Mouse (Mus musculus) limb, embryonic 11.5 days (tissue): ENCODE results near the gene Fth1. TPM values are rescaled to one million over a fixed set of nuclear protein-coding genes. Genes with fewer than 3 reads are reported as not detected.

Experiments used
- ATAC-seq: fragments of 200-750 bp; cut with Nextera tagmentation; 2 replicates; pipeline ENCODE4 v1.8.0; 2017; ENCODE audit warnings: low read depth; ENCODE audit not compliant: insufficient number of reproducible peaks, low FRiP score, low TSS enrichment
- DNase-seq: peaks from one replicate; pipeline ENCODE4 v3.0.0-alpha.2; 2015; ENCODE audit warnings: low spot score
- H3K27ac ChIP-seq: fragments of 300-500 bp; sonication (generic); replicated peaks from 2 replicates; pipeline ENCODE4 v1.5.1; 2014; ENCODE audit warnings: low read depth, mild to moderate bottlenecking, low read length
- H3K27me3 ChIP-seq: fragments of 300-500 bp; sonication (generic); 2 replicates; pipeline ENCODE4 v1.6.1; 2014; ENCODE audit warnings: mild to moderate bottlenecking, low read length, mixed read lengths; ENCODE audit not compliant: control insufficient read depth, insufficient read depth
- H3K36me3 ChIP-seq: fragments of 300-500 bp; sonication (generic); 2 replicates; pipeline ENCODE4 v1.6.1; 2014; ENCODE audit warnings: mild to moderate bottlenecking, low read length, moderate library complexity, mixed read lengths; ENCODE audit not compliant: control insufficient read depth, insufficient read depth
- H3K4me1 ChIP-seq: fragments of 300-500 bp; sonication (generic); 2 replicates; pipeline ENCODE4 v1.6.1; 2014; ENCODE audit warnings: low read length, mixed read lengths; ENCODE audit not compliant: control insufficient read depth, insufficient read depth
- H3K4me2 ChIP-seq: fragments of 300-500 bp; sonication (generic); 2 replicates; pipeline ENCODE4 v1.6.1; 2014; ENCODE audit warnings: low read depth, mild to moderate bottlenecking, moderate library complexity; ENCODE audit not compliant: severe bottlenecking
- H3K4me3 ChIP-seq: fragments of 300-500 bp; sonication (generic); 2 replicates; pipeline ENCODE4 v1.5.1; 2014; ENCODE audit warnings: low read depth, low read length
- H3K9ac ChIP-seq: fragments of 300-500 bp; sonication (generic); 2 replicates; pipeline ENCODE4 v1.6.1; 2014; ENCODE audit warnings: mild to moderate bottlenecking, low read length
- H3K9me3 ChIP-seq: fragments of 300-500 bp; sonication (generic); 2 replicates; pipeline ENCODE4 v1.6.1; 2016; ENCODE audit warnings: low read length; ENCODE audit not compliant: control insufficient read depth
- WGBS: fragments of 180-500 bp; shearing (Covaris S2); extraction: QIAGEN DNeasy Blood & Tissue Kit; methylation state at CpG from one replicate; pipeline ENCODE4 v1.1.7; 2014; 5-methylcytosine and 5-hydroxymethylcytosine counted together
- polyA plus RNA-seq: library from polyadenylated mRNA; unstranded; fragments of >200 nt; fragmentation: Nextera tagmentation; extraction: Ambion mirVana; gene quantifications from 2 replicates; pipeline ENCODE4 v1.2.1, GENCODE M21; 2014

The Fth1 gene
- polyA plus RNA-seq, 1 experiment from 2014 or later: 1,219 TPM

DNA sequence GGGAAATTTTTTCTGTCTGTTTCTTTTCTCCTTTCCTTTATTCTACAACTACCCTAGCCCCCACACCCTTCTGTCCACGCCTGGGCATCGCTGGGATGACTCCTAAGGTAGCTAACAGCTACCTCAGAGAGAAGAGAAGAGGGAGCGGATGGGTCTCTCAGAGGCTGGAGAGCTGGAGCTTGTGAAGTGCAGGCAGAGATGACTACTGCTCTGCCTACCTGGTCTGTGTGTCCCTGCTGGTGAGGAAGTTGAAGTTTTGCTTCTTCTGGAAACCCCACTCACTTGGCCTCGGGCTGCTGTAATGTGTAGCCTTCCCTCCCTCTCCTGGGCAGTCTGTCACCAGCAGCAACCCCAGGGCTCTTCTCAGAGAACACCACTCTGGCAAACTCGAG lies 25.6 kb upstream of the Fth1 start:
- Histone ChIP-seq H3K27ac (no peak overlapping the region), H3K4me3 (no peak overlapping the region), H3K9me3 (no peaks in the 10 kb centered on the region), H3K9ac (peak overlapping the region; percentile 1; the same call in 1 of the 2 replicates), H3K4me1 (0 out of 2 replicates have a peak, but pooled peaks cover 2% of the 10 kb centered on the region), H3K27me3 (no peaks in the 10 kb centered on the region), H3K4me2 (no peak overlapping the region), H3K36me3 (no peaks in the 10 kb centered on the region)
- 51% methylated on average over 5 of the region's 5 CpGs for WGBS
- ATAC-seq (no peak), DNase-seq (no peak)

- Histone ChIP-seq H3K9ac (no peak overlapping the region), H3K27ac (no peak overlapping the region), H3K9me3 (no peaks in the 10 kb centered on the region), H3K36me3 (no peaks in the 10 kb centered on the region), H3K4me1 (0 out of 2 replicates have a peak, but pooled peaks cover 2% of the 10 kb centered on the region), H3K27me3 (no peaks in the 10 kb centered on the region), H3K4me3 (no peak overlapping the region), H3K4me2 (no peak overlapping the region)
- 79% methylated on average over 1 of the region's 1 CpGs for WGBS
- DNase-seq (no peak), ATAC-seq (no peak)
These were observed 25.0 kb upstream of the Fth1 start for GRCm38 (mm10) chr19:9955438-9955837.

DNA sequence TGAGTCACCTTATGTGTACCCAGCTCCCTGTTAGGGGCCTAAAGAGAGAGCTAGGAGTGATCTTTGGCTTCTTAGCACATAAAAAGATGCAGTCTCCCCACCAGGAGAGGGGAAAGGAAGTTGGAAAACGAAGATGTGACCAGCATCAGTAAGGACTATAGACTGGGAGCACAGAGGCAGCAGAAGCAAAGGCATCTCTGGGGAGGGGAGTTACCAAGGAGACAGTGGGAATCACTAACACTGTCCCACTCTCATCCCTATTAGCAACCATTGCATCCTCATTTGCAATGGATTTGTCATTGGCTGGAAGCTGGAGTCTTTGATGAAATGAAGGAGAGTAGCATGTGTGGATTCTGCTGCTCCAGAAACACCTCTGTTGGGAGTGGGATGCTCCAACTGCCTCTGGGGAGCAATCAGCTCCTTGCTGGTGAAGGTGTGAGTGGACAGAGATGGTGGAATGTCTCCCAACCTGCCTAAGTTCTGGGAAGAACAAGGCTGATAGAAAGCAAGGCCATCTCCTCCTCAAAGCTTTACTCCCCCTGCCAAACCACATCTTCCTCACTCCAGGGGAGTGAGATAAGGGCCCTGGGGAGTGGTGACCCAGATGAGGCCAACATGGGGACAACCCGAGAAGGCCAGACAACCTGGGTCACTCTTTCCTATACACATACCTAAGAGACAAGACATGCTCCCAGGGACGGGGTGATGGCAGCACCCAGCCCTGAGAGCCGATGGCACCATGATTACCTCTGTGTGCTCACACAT lies 23.6 kb upstream of the Fth1 start:
- 0 out of 2 replicates have a peak, but pooled peaks cover 2% of the 10 kb centered on the region for H3K4me1 ChIP-seq
- H3K9ac ChIP-seq: no peak overlapping the region
- DNase-seq (no peak), ATAC-seq (no peak)
- no peaks in the 10 kb centered on the region for H3K9me3 ChIP-seq
- no peaks in the 10 kb centered on the region for H3K36me3 ChIP-seq
- H3K4me3 ChIP-seq: no peak overlapping the region
- no peak overlapping the region for H3K4me2 ChIP-seq
- no peaks in the 10 kb centered on the region for H3K27me3 ChIP-seq
- WGBS: 76% methylated on average over 4 of the region's 4 CpGs
- H3K27ac ChIP-seq: no peak overlapping the region

DNA sequence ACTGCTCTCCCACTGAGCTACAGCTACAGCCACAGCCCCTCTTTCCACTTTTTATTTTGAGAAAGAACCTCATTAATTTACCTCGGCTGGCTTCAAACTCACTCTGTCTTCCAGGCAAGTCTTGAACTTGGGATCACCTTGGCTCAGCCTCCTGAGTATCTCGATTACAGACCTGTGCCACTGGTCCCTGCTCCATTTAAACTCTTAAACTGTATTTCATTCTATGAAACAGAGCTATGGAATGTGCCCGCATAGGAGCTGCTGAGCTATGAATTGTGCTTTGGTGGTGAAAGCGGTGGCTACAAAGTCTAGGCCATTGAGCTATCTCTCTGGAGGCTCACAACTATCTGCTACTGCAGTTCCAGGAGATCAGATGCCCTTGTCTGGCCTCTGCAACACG lies 22.4 kb upstream of the Fth1 start:
- WGBS: 88% methylated on average over 5 of the region's 5 CpGs
- H3K27ac ChIP-seq: no peak overlapping the region
- no peaks in the 10 kb centered on the region for H3K9me3 ChIP-seq
- no peaks in the 10 kb centered on the region for H3K27me3 ChIP-seq
- DNase-seq (no peak), ATAC-seq (no peak)
- no peaks in the 10 kb centered on the region for H3K36me3 ChIP-seq
- no peak overlapping the region for H3K9ac ChIP-seq
- no peak overlapping the region for H3K4me3 ChIP-seq
- no peak overlapping the region for H3K4me2 ChIP-seq
- 0 out of 2 replicates have a peak, but pooled peaks cover 2% of the 10 kb centered on the region for H3K4me1 ChIP-seq

GRCm38 (mm10) chr19:9960769-9961168 lies 19.6 kb upstream of the Fth1 start:
- H3K9me3 ChIP-seq: no peaks in the 10 kb centered on the region
- WGBS: 85% methylated on average over 5 of the region's 5 CpGs
- H3K4me2 ChIP-seq: no peak overlapping the region
- no peak overlapping the region for H3K9ac ChIP-seq
- H3K27ac ChIP-seq: no peak overlapping the region
- no peak overlapping the region for H3K4me3 ChIP-seq
- no peaks in the 10 kb centered on the region for H3K36me3 ChIP-seq
- ATAC-seq (no peak), DNase-seq (no peak)
- H3K27me3 ChIP-seq: no peaks in the 10 kb centered on the region
- H3K4me1 ChIP-seq: no peaks in the 10 kb centered on the region

DNA sequence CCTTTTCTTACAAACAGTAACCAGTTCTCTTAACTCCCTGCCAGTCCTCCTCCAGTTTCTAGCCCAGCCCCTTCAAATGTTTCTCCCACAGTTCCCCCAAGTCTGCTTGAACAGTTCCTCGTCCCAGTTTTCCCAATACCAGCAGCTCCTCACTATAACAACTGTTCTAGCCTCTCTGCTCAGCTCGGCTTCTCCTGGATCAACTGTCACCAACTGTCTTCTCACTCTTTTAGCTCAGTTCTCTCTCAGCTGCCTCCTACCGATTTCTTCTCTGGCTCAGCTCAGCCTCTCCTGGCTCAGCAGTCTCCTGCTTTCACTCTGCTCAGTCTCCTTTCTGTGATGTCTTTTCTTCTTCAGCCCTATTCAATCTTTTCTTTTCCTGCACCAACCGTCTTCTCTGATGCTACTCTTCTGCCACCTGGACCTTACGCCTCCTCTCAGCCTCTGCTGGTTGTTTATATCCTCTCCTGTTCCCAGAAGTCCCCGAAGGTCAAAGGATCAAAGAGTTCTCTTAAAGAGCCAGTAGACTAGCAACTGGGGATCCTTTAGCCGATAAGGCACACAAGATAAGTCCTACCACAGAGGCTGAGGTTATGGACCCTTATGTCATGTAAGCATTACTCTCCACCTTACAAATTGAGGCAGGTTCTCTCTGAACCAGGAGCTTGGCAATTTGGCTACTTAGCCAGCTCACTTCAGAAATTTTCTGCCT lies 16.0 kb upstream of the Fth1 start:
- no peaks in the 10 kb centered on the region for H3K27me3 ChIP-seq
- no peaks in the 10 kb centered on the region for H3K36me3 ChIP-seq
- no peak overlapping the region for H3K9ac ChIP-seq
- H3K4me1 ChIP-seq: no peaks in the 10 kb centered on the region
- WGBS: 18% methylated on average over 7 of the region's 7 CpGs
- H3K4me3 ChIP-seq: no peak overlapping the region
- no peak overlapping the region for H3K27ac ChIP-seq
- ATAC-seq (no peak), DNase-seq (no peak)
- no peaks in the 10 kb centered on the region for H3K9me3 ChIP-seq
- no peak overlapping the region for H3K4me2 ChIP-seq

DNA sequence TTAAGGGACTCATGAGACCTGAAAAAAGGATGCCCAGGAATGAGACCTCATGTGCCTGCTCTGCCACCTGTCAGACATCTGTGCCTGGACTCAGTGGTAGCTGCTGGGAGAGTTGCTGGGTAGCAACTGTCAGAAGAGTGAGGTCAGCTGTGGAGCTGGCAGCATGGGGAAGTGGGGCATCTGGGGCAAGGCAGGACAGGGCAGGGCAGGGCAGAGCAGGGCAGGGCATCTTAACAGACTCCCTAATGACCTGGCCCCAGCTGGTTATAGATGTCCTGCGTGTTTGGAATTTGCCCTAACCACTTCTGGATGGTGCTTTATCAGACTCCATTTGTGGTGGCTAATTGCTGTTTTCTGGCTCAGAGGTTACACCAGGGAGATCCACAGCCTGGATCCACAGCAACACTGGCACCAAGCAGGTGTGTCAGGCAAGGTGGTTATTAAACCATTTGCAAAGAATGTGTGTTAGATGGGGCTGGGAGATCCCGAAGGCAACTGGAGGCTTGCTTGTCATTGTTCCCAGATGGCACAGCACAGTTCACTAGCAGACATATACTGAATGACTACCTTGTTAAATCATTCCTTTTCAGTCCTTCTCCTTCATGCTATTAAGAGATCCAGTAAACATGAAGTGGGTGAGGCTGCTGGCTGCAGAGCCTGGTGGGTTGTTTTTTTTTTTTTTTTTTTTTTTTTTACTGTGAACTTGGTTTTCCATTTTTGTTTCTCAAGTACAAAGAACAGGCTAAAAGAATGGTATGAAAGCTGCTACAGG lies 14.1 kb upstream of the Fth1 start:
- no peak overlapping the region for H3K27ac ChIP-seq
- 52% methylated on average over 2 of the region's 2 CpGs for WGBS
- no peak overlapping the region for H3K4me3 ChIP-seq
- H3K9ac ChIP-seq: no peak overlapping the region
- no peaks in the 10 kb centered on the region for H3K9me3 ChIP-seq
- no peak for ATAC-seq
- no peak overlapping the region for H3K4me2 ChIP-seq
- no peaks in the 10 kb centered on the region for H3K27me3 ChIP-seq
- H3K4me1 ChIP-seq: no peaks in the 10 kb centered on the region
- no peak for DNase-seq
- H3K36me3 ChIP-seq: no peaks in the 10 kb centered on the region

- Histone ChIP-seq H3K36me3 (no peaks in the 10 kb centered on the region), H3K27ac (no peak overlapping the region), H3K4me2 (no peak overlapping the region), H3K9ac (no peak overlapping the region), H3K4me1 (no peaks in the 10 kb centered on the region), H3K9me3 (no peaks in the 10 kb centered on the region), H3K4me3 (no peak overlapping the region), H3K27me3 (no peaks in the 10 kb centered on the region)
- ATAC-seq: no peak
- no peak for DNase-seq
- 82% methylated on average over 10 of the region's 10 CpGs for WGBS
These were observed 12.2 kb upstream of the Fth1 start for GRCm38 (mm10) chr19:9968081-9968787.
